Mouse (Mus musculus): ENCODE results near the gene Tet1. TPM values are rescaled to one million over a fixed set of nuclear protein-coding genes. Genes with fewer than 3 reads are reported as not detected.
A peak's percentile ranks its signal among the peaks of the same experiment; 100 is the strongest.

Gene Tet1
- polyA plus RNA-seq, 1 experiment from 2014 or later, result 35.3 TPM

- 66% methylated on average over 12 of the region's 12 CpGs for WGBS
- H3K36me3 ChIP-seq (ENCODE audit: control insufficient read depth, insufficient read depth, low read length), result no peaks in the 10 kb centered on the region
- H3K27ac ChIP-seq (ENCODE audit: low read depth, low read length), result no peak overlapping the region
- no peak overlapping the region for H3K9ac ChIP-seq (ENCODE audit: low read depth, low read length)
- peaks cover 15% of the 10 kb centered on the region; the same call in 1 of the 2 replicates for H3K4me1 ChIP-seq (ENCODE audit: control insufficient read depth, insufficient read depth, low read length)
- H3K4me3 ChIP-seq (ENCODE audit: low read length), result no peak overlapping the region
- no peaks in the 10 kb centered on the region for H3K9me3 ChIP-seq (ENCODE audit: control insufficient read depth, low read length)
- no peak for ATAC-seq (ENCODE audit: low FRiP score, low TSS enrichment)
- H3K27me3 ChIP-seq (ENCODE audit: control insufficient read depth, insufficient read depth, low read length), result no peaks in the 10 kb centered on the region
- H3K4me2 ChIP-seq (replicated peaks; ENCODE audit: low read depth, low read length), result no peak overlapping the region
Measured at GRCm38 (mm10) chr10:62847069-62847626, 61.6 kb downstream of the Tet1 start.

- Histone ChIP-seq H3K27ac (ENCODE audit: low read depth, low read length) (peak overlapping the region; percentile 59; the same call in 1 of the 2 replicates), H3K4me3 (ENCODE audit: low read length) (no peak overlapping the region), H3K4me2 (replicated peaks; ENCODE audit: low read depth, low read length) (0 out of 2 replicates have a peak overlapping the region, but pooled peaks have one; percentile 15), H3K9ac (ENCODE audit: low read depth, low read length) (no peak overlapping the region), H3K27me3 (ENCODE audit: control insufficient read depth, insufficient read depth, low read length) (no peaks in the 10 kb centered on the region), H3K9me3 (ENCODE audit: control insufficient read depth, low read length) (no peaks in the 10 kb centered on the region), H3K4me1 (ENCODE audit: control insufficient read depth, insufficient read depth, low read length) (peaks cover 22% of the 10 kb centered on the region; the same call in 1 of the 2 replicates), H3K36me3 (ENCODE audit: control insufficient read depth, insufficient read depth, low read length) (peaks cover 13% of the 10 kb centered on the region)
- peak; percentile 91 for ATAC-seq (ENCODE audit: low FRiP score, low TSS enrichment)
- 26% methylated on average over 9 of the region's 9 CpGs for WGBS
Measured at GRCm38 (mm10) chr10:62843787-62844491, 64.9 kb downstream of the Tet1 start.

DNA sequence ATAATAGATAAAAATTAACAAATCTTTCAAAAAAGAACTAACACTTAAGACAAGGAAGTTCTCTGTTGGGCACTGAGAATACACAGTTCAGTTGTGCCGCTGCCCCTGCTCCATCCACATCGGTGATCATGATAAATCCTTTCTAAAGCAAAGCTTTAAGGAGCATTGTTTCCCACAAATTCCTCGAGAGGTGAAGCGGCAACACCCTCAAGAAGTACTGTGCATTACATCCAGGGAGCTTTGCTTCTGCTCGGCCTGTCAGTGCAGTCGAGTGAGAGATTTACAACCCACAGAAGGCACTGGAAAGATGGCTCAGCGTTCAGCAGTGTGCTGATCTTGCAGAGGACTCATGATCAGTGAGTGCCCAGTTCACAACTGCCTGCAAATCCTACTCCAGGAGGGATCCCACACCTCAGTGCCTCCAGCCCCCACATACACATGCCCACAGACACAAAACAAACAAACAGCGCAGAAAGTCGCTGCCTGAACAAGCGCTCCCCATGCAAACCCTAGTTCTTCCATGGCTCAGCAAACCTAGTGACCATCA lies 66.8 kb downstream of the Tet1 start:
- ATAC-seq (ENCODE audit: low FRiP score, low TSS enrichment), result no peak
- peaks cover 22% of the 10 kb centered on the region; the same call in 1 of the 2 replicates for H3K4me1 ChIP-seq (ENCODE audit: control insufficient read depth, insufficient read depth, low read length)
- no peak overlapping the region for H3K4me3 ChIP-seq (ENCODE audit: low read length)
- no peak overlapping the region for H3K27ac ChIP-seq (ENCODE audit: low read depth, low read length)
- no peak overlapping the region for H3K4me2 ChIP-seq (replicated peaks; ENCODE audit: low read depth, low read length)
- WGBS, result 55% methylated on average over 10 of the region's 10 CpGs
- no peak overlapping the region for H3K9ac ChIP-seq (ENCODE audit: low read depth, low read length)
- H3K9me3 ChIP-seq (ENCODE audit: control insufficient read depth, low read length), result no peaks in the 10 kb centered on the region
- H3K27me3 ChIP-seq (ENCODE audit: control insufficient read depth, insufficient read depth, low read length), result no peaks in the 10 kb centered on the region
- peaks cover 24% of the 10 kb centered on the region for H3K36me3 ChIP-seq (ENCODE audit: control insufficient read depth, insufficient read depth, low read length)

- Histone ChIP-seq H3K4me3 (ENCODE audit: low read length) (no peak overlapping the region), H3K4me1 (ENCODE audit: control insufficient read depth, insufficient read depth, low read length) (peaks cover 22% of the 10 kb centered on the region; the same call in 1 of the 2 replicates), H3K9ac (ENCODE audit: low read depth, low read length) (no peak overlapping the region), H3K27ac (ENCODE audit: low read depth, low read length) (no peak overlapping the region), H3K4me2 (replicated peaks; ENCODE audit: low read depth, low read length) (no peak overlapping the region), H3K27me3 (ENCODE audit: control insufficient read depth, insufficient read depth, low read length) (no peaks in the 10 kb centered on the region), H3K9me3 (ENCODE audit: control insufficient read depth, low read length) (no peaks in the 10 kb centered on the region), H3K36me3 (ENCODE audit: control insufficient read depth, insufficient read depth, low read length) (peaks cover 24% of the 10 kb centered on the region)
- no peak for ATAC-seq (ENCODE audit: low FRiP score, low TSS enrichment)
- WGBS, result 92% methylated on average over 7 of the region's 7 CpGs
Measured at GRCm38 (mm10) chr10:62840687-62841086, 68.1 kb downstream of the Tet1 start.

DNA sequence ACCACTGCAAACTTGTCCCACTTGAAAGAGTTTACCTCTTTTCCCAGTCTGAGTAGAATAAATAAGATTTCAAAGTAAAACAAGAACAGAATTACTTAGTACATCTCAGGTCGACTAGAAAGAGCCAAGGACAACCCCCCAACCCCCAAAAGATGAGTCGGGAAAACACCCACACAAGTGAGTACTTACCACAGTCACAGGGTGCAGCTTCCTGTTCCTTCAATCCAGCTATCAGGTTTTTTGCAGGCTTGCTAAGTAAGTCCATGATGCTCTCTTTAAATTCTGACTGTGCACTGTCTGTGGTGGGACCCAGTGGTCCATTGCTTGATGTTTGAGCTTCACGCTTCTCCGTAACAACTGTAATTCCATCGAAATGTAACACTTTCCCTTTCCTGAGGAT lies 70.8 kb downstream of the Tet1 start:
- ATAC-seq (ENCODE audit: low FRiP score, low TSS enrichment), result no peak
- H3K9ac ChIP-seq (ENCODE audit: low read depth, low read length), result no peak overlapping the region
- no peak overlapping the region for H3K27ac ChIP-seq (ENCODE audit: low read depth, low read length)
- 88% methylated on average over 5 of the region's 5 CpGs for WGBS
- no peak overlapping the region for H3K4me2 ChIP-seq (replicated peaks; ENCODE audit: low read depth, low read length)
- H3K27me3 ChIP-seq (ENCODE audit: control insufficient read depth, insufficient read depth, low read length), result no peaks in the 10 kb centered on the region
- 0 out of 2 replicates have a peak, but pooled peaks cover 8% of the 10 kb centered on the region for H3K4me1 ChIP-seq (ENCODE audit: control insufficient read depth, insufficient read depth, low read length)
- H3K9me3 ChIP-seq (ENCODE audit: control insufficient read depth, low read length), result no peaks in the 10 kb centered on the region
- H3K4me3 ChIP-seq (ENCODE audit: low read length), result no peak overlapping the region
- H3K36me3 ChIP-seq (ENCODE audit: control insufficient read depth, insufficient read depth, low read length), result peaks cover 24% of the 10 kb centered on the region

- 78% methylated on average over 9 of the region's 9 CpGs for WGBS
- H3K4me1 ChIP-seq (ENCODE audit: control insufficient read depth, insufficient read depth, low read length), result no peaks in the 10 kb centered on the region
- H3K4me2 ChIP-seq (replicated peaks; ENCODE audit: low read depth, low read length), result no peak overlapping the region
- no peak overlapping the region for H3K9ac ChIP-seq (ENCODE audit: low read depth, low read length)
- no peak overlapping the region for H3K27ac ChIP-seq (ENCODE audit: low read depth, low read length)
- H3K27me3 ChIP-seq (ENCODE audit: control insufficient read depth, insufficient read depth, low read length), result no peaks in the 10 kb centered on the region
- no peaks in the 10 kb centered on the region for H3K9me3 ChIP-seq (ENCODE audit: control insufficient read depth, low read length)
- peaks cover under 1% of the 10 kb centered on the region; the same call in 1 of the 2 replicates for H3K36me3 ChIP-seq (ENCODE audit: control insufficient read depth, insufficient read depth, low read length)
- H3K4me3 ChIP-seq (ENCODE audit: low read length), result no peak overlapping the region
- no peak for ATAC-seq (ENCODE audit: low FRiP score, low TSS enrichment)
Measured at GRCm38 (mm10) chr10:62832783-62833182, 76.0 kb downstream of the Tet1 start.

DNA sequence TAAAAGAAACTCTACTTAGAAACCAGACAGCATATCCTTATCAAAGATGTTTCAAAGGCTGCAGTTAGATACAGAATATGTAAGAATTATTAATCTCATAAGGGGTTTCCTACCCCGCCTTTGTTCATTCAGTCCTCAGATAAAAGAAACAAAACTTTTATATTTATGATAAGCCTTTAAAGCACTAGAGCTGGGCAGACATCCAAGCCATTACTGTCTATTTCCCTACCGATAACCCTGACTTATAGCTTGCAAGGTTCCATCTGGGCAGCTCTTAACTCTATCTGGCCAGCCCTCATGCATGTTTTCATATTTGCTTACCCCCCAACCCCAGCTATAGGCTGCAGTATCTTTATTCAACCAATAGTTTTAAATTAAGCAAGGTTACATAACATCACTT lies 77.2 kb downstream of the Tet1 start:
- H3K36me3 ChIP-seq (ENCODE audit: control insufficient read depth, insufficient read depth, low read length), result 0 out of 2 replicates have a peak, but pooled peaks cover 5% of the 10 kb centered on the region

GRCm38 (mm10) chr10:62824474-62824873 lies 84.3 kb downstream of the Tet1 start:
- no peak for ATAC-seq (ENCODE audit: low FRiP score, low TSS enrichment)
- H3K9me3 ChIP-seq (ENCODE audit: control insufficient read depth, low read length), result no peaks in the 10 kb centered on the region
- no peak overlapping the region for H3K27ac ChIP-seq (ENCODE audit: low read depth, low read length)
- H3K27me3 ChIP-seq (ENCODE audit: control insufficient read depth, insufficient read depth, low read length), result no peaks in the 10 kb centered on the region
- H3K4me2 ChIP-seq (replicated peaks; ENCODE audit: low read depth, low read length), result no peak overlapping the region
- no peaks in the 10 kb centered on the region for H3K4me1 ChIP-seq (ENCODE audit: control insufficient read depth, insufficient read depth, low read length)
- 86% methylated on average over 8 of the region's 8 CpGs for WGBS
- no peak overlapping the region for H3K4me3 ChIP-seq (ENCODE audit: low read length)
- no peak overlapping the region for H3K9ac ChIP-seq (ENCODE audit: low read depth, low read length)
- peaks cover 23% of the 10 kb centered on the region for H3K36me3 ChIP-seq (ENCODE audit: control insufficient read depth, insufficient read depth, low read length)

More for the DNA sequence above, 77.2 kb downstream of the Tet1 start:
- Histone ChIP-seq H3K9me3 (ENCODE audit: control insufficient read depth, low read length) (no peaks in the 10 kb centered on the region), H3K27ac (ENCODE audit: low read depth, low read length) (no peak overlapping the region), H3K4me1 (ENCODE audit: control insufficient read depth, insufficient read depth, low read length) (no peaks in the 10 kb centered on the region), H3K4me3 (ENCODE audit: low read length) (no peak overlapping the region), H3K9ac (ENCODE audit: low read depth, low read length) (no peak overlapping the region), H3K27me3 (ENCODE audit: control insufficient read depth, insufficient read depth, low read length) (no peaks in the 10 kb centered on the region), H3K4me2 (replicated peaks; ENCODE audit: low read depth, low read length) (no peak overlapping the region)
- peak; percentile 46; the same call in 1 of the 2 replicates for ATAC-seq (ENCODE audit: low FRiP score, low TSS enrichment)
- 68% methylated on average over 2 of the region's 2 CpGs for WGBS

DNA sequence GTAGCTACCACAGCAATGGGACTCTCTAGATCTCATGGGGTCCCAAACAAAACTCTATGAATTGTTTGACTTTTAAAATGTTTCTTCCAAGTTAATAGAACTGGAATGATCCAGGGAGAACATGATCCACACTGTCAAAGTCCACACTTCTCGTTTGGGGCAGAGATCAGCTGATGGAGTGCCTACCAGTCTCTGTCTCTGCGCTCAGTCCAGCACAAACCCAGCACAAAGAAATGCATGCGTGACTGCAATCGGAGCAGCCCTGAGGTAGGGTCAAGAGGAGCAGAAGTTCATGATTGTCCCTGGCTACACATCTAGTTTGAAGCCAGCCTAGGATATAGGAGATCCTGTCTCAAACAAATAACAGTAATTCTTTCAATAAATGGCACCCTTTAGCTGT lies 85.4 kb downstream of the Tet1 start:
- Histone ChIP-seq H3K4me1 (ENCODE audit: control insufficient read depth, insufficient read depth, low read length) (no peaks in the 10 kb centered on the region), H3K4me3 (ENCODE audit: low read length) (no peak overlapping the region), H3K27ac (ENCODE audit: low read depth, low read length) (no peak overlapping the region), H3K4me2 (replicated peaks; ENCODE audit: low read depth, low read length) (no peak overlapping the region), H3K36me3 (ENCODE audit: control insufficient read depth, insufficient read depth, low read length) (peaks cover 32% of the 10 kb centered on the region), H3K9ac (ENCODE audit: low read depth, low read length) (no peak overlapping the region), H3K27me3 (ENCODE audit: control insufficient read depth, insufficient read depth, low read length) (no peaks in the 10 kb centered on the region), H3K9me3 (ENCODE audit: control insufficient read depth, low read length) (no peaks in the 10 kb centered on the region)
- 79% methylated on average over 4 of the region's 4 CpGs for WGBS
- no peak for ATAC-seq (ENCODE audit: low FRiP score, low TSS enrichment)
